Mouse (Mus musculus) duodenum, adult 2 months (tissue): Measurements from ENCODE around the gene Olfr322. TPM values are rescaled to one million over a fixed set of nuclear protein-coding genes. Genes with fewer than 3 reads are reported as not detected.

Experiments
- polyA plus RNA-seq: library from polyadenylated mRNA; depleted of rRNA; stranded (reverse); fragments of >200 nt; gene quantifications from 2 replicates; pipeline ENCODE4 v1.2.3, GENCODE M21; 2012; ENCODE audit warnings: low replicate concordance; rRNA removed

The Olfr322 gene
- not detected in 2 replicates for polyA plus RNA-seq

DNA sequence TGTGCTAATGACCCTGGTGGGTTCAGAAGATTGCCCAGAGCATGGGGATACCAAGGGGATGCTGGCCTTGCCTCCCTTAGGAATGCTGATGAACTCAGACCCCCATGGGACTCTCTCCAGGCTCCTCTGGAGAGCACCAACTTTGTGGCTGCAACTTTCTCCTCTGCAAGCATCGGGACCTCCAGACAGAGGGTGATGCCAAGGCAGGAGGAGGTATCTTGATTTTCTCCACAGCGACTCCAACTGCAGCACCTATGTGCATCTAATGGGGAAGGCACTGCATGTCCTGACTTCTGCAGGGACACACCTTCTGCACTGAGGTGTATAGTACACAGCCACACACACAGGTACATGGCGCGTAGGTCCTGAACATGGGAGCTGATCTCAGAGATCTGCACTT is at the start of gene Olfr322:
Gene Olfr322, plus strand, starts transcription at position 187 of the 400 bp plus-strand sequence.

DNA sequence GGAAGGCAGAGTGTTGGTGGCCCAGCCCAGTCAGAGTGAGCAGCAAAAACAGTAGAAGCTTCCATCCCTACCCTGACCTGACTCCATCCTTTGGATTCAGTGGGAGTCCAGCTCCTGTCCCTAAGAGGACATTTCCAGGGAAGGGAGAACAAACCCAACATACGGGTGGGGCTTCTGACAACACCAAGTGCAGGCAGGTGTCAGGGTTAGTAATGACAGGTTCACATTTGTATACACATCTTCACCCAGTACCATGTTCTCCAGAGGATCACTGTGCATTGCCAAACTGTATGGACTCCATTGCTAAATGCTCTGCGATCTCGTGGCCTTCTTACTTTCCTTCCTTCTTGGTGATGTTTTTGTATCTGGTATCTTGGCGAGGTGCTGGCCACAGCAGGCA is 42.6 kb upstream of the Olfr322 start, which contains the start of gene 2210407C18Rik:
Gene 2210407C18Rik, minus strand, starts transcription at position 101 of the 400 bp plus-strand sequence.

DNA sequence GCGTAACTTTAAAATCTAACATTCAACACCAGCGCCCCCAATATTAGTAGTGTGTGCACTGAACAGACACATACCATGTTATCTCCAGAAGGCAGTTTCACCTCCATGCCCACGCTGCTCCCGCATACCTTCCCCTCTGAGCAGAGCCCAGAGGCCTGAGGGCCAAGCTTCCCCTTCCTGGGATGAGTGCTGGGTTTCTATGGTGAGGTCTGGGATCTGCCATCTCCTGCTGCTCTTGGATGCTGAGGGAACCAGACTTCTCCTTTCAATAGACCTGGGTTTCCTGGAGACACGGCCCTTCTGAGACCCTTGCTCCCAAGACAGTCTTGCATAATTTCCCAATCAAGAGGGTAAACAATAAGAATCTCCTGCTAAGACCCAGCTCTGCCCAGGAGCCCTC is 28.2 kb upstream of the Olfr322 start, which contains the start of gene Olfr323:
Gene Olfr323, minus strand, starts transcription at position 101 of the 400 bp plus-strand sequence.

DNA sequence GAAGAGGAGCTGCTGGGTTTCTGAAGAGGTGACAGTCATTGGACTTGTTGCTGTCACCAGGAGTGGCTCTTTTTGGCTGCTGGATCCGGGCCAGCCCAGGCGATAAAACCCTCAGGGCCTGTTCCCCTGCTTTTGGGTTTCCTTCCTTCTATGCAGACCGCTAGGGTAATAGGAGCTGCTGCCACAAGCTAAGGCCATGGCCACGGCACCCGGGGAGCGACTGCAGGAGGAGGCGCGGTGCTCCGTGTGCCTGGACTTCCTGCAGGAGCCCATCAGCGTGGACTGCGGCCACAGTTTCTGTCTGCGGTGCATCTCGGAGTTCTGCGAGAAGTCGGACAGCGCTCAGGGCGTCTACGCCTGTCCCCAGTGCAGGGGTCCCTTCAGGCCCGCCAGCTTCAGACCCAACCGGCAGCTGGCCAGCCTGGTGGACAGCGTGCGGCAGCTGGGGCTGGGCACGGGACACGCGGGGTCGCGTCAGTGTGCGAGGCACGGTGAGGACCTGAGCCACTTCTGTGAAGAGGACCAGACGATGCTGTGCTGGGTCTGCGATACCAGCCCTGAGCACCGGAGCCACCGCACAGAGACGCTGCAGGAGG is 18.2 kb upstream of the Olfr322 start, which contains the start of gene Trim58:
Gene Trim58, plus strand, starts transcription at position 194 of the 596 bp plus-strand sequence.

DNA sequence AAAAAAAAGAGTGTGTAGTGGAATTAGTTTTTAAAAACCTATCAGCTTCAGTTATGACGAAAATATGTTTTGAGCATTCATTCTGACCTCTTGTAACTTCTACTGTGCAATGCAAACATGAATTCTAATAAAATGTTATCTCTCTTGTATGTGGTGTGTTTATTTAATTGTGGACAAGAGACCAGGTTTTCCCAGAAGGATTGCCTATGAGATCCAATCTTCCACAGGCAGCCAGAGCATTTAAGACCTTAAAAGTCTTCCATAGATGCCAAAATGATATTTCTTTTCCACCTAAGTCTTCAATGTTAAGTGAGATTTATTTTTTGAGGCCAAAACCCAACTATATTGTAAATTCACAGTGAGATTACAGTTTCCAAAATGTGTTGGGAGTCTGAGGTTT is 22.2 kb downstream of the Olfr322 start, which contains the start of gene Olfr320:
Gene Olfr320, plus strand, starts transcription at position 301 of the 400 bp plus-strand sequence.

DNA sequence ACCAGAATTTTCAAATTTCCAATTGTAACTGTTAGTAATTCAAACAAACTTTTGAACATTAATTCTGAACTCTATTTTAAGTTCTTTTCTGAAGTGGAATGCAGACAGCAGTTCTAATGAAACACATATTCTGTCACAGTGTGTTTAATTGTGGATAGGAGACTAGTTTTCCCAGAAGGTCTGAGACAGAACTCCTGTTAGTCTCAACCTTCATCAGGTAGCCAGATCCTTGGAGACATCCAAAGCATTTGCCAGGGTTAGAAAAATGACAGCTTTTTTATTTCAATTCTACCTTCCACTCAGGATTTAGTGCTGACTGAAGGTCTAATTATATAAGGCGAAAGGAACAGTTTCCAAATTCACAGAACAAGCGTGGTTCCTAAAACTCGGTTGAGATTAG is 40.3 kb downstream of the Olfr322 start, which contains the start of gene Olfr319:
Gene Olfr319, plus strand, starts transcription at position 301 of the 400 bp plus-strand sequence.

Other genes starting within 250 kb of the Olfr322 start
- 0.90 TPM in 1 of 2 replicates, not detected in the other for gene 1810065E05Rik, start 237.7 kb upstream of the Olfr322 start, polyA plus RNA-seq
- not detected in 2 replicates for gene Gm12253, start 226.2 kb upstream of the Olfr322 start, polyA plus RNA-seq
- not detected in 2 replicates for gene Lypd9, start 205.9 kb upstream of the Olfr322 start, polyA plus RNA-seq
- not detected in 2 replicates for gene Olfr30, start 196.5 kb upstream of the Olfr322 start, polyA plus RNA-seq
- gene Olfr332, start 166.2 kb upstream of the Olfr322 start, polyA plus RNA-seq = not detected in 2 replicates
- gene Olfr331, start 156.2 kb upstream of the Olfr322 start, polyA plus RNA-seq = not detected in 2 replicates
- gene Olfr330, start 123.9 kb upstream of the Olfr322 start, polyA plus RNA-seq = not detected in 2 replicates
- gene Olfr329-ps, start 112.4 kb upstream of the Olfr322 start, polyA plus RNA-seq = not detected in 2 replicates
- gene Olfr328, start 103.1 kb upstream of the Olfr322 start, polyA plus RNA-seq = not detected in 2 replicates
- not detected in 2 replicates for gene Olfr224, start 88.2 kb upstream of the Olfr322 start, polyA plus RNA-seq
- gene Olfr325, start 81.1 kb upstream of the Olfr322 start, polyA plus RNA-seq = not detected in 2 replicates
- gene Olfr324, start 63.7 kb upstream of the Olfr322 start, polyA plus RNA-seq = not detected in 2 replicates
- 22.8 and 126 TPM in 2 replicates for gene 2210407C18Rik, start 42.7 kb upstream of the Olfr322 start, polyA plus RNA-seq
- 0.78 TPM in 1 of 2 replicates, not detected in the other for gene Olfr323, start 28.3 kb upstream of the Olfr322 start, polyA plus RNA-seq
- 0.06 TPM in 1 of 2 replicates, not detected in the other for gene Trim58, start 18.3 kb upstream of the Olfr322 start, polyA plus RNA-seq
- gene Olfr320, start 22.3 kb downstream of the Olfr322 start, polyA plus RNA-seq = not detected in 2 replicates
- gene Olfr319, start 40.4 kb downstream of the Olfr322 start, polyA plus RNA-seq = not detected in 2 replicates
- not detected in 2 replicates for gene Olfr318, start 65.2 kb downstream of the Olfr322 start, polyA plus RNA-seq
- gene Olfr317, start 80.4 kb downstream of the Olfr322 start, polyA plus RNA-seq = not detected in 2 replicates
- gene Olfr316, start 94.0 kb downstream of the Olfr322 start, polyA plus RNA-seq = not detected in 2 replicates
- not detected in 2 replicates for gene Olfr315, start 114.4 kb downstream of the Olfr322 start, polyA plus RNA-seq
- gene Olfr314, start 124.2 kb downstream of the Olfr322 start, polyA plus RNA-seq = not detected in 2 replicates
- 0.39 and 2.2 TPM in 2 replicates for gene Fam183b, start 143.2 kb downstream of the Olfr322 start, polyA plus RNA-seq
- not detected in 2 replicates for gene Olfr313, start 156.2 kb downstream of the Olfr322 start, polyA plus RNA-seq
- not detected in 2 replicates for gene Olfr312, start 170.5 kb downstream of the Olfr322 start, polyA plus RNA-seq
- gene Olfr311, start 180.5 kb downstream of the Olfr322 start, polyA plus RNA-seq = not detected in 2 replicates
- 0.24 and 0.98 TPM in 2 replicates for gene Gm12258, start 188.4 kb downstream of the Olfr322 start, polyA plus RNA-seq
- gene 2810021J22Rik, start 208.4 kb downstream of the Olfr322 start, polyA plus RNA-seq = 0.36 and 0.91 TPM in 2 replicates
- 0.06 and 0.07 TPM in 2 replicates for gene Zfp39, start 245.4 kb downstream of the Olfr322 start, polyA plus RNA-seq